Mouse (Mus musculus): ENCODE measurements around the gene Pknox1. TPM values are rescaled to one million over a fixed set of nuclear protein-coding genes. Genes with fewer than 3 reads are reported as not detected.
"Not testable (repeated sequence)": the region's sequence is repeated elsewhere in the genome, so short reads cannot be mapped to it uniquely, and the experiment has no call there.

Pknox1 gene
- polyA plus RNA-seq, 1 experiment from 2014 or later, result 37.9 TPM

DNA sequence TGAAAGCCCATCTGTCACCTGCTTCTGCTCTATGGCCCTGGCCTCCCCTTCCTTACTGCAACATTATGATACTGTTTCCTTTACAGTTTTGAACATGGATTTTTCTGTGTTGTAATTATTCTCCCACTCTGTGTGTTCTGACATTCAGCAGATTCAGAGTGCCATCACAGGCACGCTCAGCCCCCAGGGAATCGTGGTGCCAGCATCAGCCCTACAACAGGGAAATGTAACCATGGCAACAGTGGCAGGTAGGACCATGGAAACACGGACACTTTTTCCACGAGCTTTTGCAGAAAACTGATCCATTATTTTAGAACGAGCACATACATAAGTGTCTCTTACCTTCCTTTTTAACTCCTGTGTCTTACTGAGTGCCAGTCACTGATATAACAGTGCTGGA, 30.5 kb downstream of the Pknox1 start:
- DNase-seq (ENCODE audit: low spot score) (no peak), ATAC-seq (ENCODE audit: insufficient number of reproducible peaks, low FRiP score, low TSS enrichment, low read depth) (no peak)
- Histone ChIP-seq H3K4me2 (ENCODE audit: low read depth, severe bottlenecking) (no peak overlapping the region), H3K4me3 (ENCODE audit: low read depth, low read length) (no peak overlapping the region), H3K9ac (ENCODE audit: low read length) (no peak overlapping the region), H3K27ac (replicated peaks; ENCODE audit: low read depth, low read length) (no peak overlapping the region), H3K4me1 (ENCODE audit: control insufficient read depth, insufficient read depth, low read length) (no peaks in the 10 kb centered on the region), H3K27me3 (ENCODE audit: control insufficient read depth, insufficient read depth, low read length) (no peaks in the 10 kb centered on the region), H3K36me3 (ENCODE audit: control insufficient read depth, insufficient read depth, low read length) (peaks cover 8% of the 10 kb centered on the region; the same call in 1 of the 2 replicates), H3K9me3 (ENCODE audit: control insufficient read depth, low read length) (no peaks in the 10 kb centered on the region)
- 85% methylated on average over 5 of the region's 5 CpGs for WGBS

DNA sequence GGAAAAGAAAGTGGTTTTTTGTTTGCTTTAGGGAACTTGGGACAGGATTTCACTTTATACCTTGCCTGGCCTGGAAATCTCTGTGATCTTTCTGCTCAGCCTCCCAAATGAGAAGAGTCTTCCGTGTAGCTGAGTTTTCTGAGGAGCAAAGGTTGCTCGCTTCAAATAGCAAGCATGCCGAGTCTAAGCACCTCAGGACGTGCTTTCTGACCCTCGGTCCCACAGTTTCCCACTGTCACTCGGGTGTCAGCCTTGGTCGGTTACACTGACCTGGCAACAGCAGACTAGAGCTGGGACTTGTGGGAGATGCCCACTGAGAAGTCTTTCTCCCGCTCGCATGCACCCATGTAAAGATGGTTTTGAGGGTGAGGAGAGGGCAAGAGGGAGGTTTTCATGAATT, 33.4 kb downstream of the Pknox1 start:
- DNase-seq (ENCODE audit: low spot score) (no peak), ATAC-seq (ENCODE audit: insufficient number of reproducible peaks, low FRiP score, low TSS enrichment, low read depth) (no peak)
- WGBS, result 91% methylated on average over 9 of the region's 9 CpGs
- Histone ChIP-seq H3K9me3 (ENCODE audit: control insufficient read depth, low read length) (no peaks in the 10 kb centered on the region), H3K27ac (replicated peaks; ENCODE audit: low read depth, low read length) (no peak overlapping the region), H3K9ac (ENCODE audit: low read length) (no peak overlapping the region), H3K4me3 (ENCODE audit: low read depth, low read length) (no peak overlapping the region), H3K4me1 (ENCODE audit: control insufficient read depth, insufficient read depth, low read length) (no peaks in the 10 kb centered on the region), H3K36me3 (ENCODE audit: control insufficient read depth, insufficient read depth, low read length) (0 out of 2 replicates have a peak, but pooled peaks cover 2% of the 10 kb centered on the region), H3K4me2 (ENCODE audit: low read depth, severe bottlenecking) (no peak overlapping the region), H3K27me3 (ENCODE audit: control insufficient read depth, insufficient read depth, low read length) (no peaks in the 10 kb centered on the region)

DNA sequence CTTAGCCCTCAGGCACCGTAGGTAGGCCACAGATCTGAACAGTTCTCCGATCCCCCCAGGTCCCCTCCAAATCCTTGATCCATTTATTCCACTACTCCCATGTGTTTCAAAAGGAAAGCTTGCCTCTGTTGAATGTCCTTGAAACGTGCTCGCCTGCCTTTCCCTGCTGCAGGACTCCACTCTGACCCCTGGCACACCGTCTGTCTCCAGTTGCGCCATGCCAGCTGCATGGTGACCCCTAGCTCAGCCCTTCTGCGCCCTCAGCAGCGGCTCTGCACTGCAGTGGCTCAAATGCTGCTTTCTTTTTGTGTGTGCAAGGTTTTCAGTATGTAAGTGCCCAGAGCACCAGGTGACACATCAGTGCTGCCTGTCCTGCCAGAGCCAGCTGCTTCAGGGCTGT, 34.1 kb downstream of the Pknox1 start:
- Histone ChIP-seq H3K27me3 (ENCODE audit: control insufficient read depth, insufficient read depth, low read length) (no peaks in the 10 kb centered on the region), H3K27ac (replicated peaks; ENCODE audit: low read depth, low read length) (no peak overlapping the region), H3K9ac (ENCODE audit: low read length) (no peak overlapping the region), H3K4me2 (ENCODE audit: low read depth, severe bottlenecking) (no peak overlapping the region), H3K4me1 (ENCODE audit: control insufficient read depth, insufficient read depth, low read length) (no peaks in the 10 kb centered on the region), H3K36me3 (ENCODE audit: control insufficient read depth, insufficient read depth, low read length) (0 out of 2 replicates have a peak, but pooled peaks cover 2% of the 10 kb centered on the region), H3K9me3 (ENCODE audit: control insufficient read depth, low read length) (no peaks in the 10 kb centered on the region), H3K4me3 (ENCODE audit: low read depth, low read length) (no peak overlapping the region)
- DNase-seq (ENCODE audit: low spot score) (no peak), ATAC-seq (ENCODE audit: insufficient number of reproducible peaks, low FRiP score, low TSS enrichment, low read depth) (no peak)
- WGBS, result 90% methylated on average over 8 of the region's 8 CpGs

DNA sequence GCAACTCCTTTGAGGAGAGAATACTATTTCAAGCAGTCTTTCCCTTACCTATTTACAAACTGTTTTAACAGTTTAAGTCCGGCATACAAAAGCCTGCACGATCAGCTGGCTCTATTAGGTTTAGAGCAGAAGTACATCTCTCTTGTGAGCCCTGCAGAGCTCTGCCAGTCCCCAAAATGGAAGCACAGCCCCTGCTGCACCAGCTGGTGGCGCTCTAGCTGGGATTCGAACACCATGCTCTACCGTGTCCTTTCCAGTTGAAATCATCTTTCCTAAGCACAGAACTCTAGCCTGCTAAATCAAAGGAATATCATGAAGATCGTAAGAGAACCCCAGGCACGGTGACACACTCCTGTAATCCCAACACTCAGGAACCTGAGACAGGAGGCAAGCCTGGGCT, 41.9 kb downstream of the Pknox1 start:
- no peak overlapping the region for H3K4me2 ChIP-seq (ENCODE audit: low read depth, severe bottlenecking)
- no peaks in the 10 kb centered on the region for H3K27me3 ChIP-seq (ENCODE audit: control insufficient read depth, insufficient read depth, low read length)
- no peak overlapping the region for H3K27ac ChIP-seq (replicated peaks; ENCODE audit: low read depth, low read length)
- no peak for ATAC-seq (ENCODE audit: insufficient number of reproducible peaks, low FRiP score, low TSS enrichment, low read depth)
- no peak for DNase-seq (ENCODE audit: low spot score)
- no peaks in the 10 kb centered on the region; the same call in 1 of the 2 replicates for H3K36me3 ChIP-seq (ENCODE audit: control insufficient read depth, insufficient read depth, low read length)
- 81% methylated on average over 7 of the region's 7 CpGs for WGBS
- H3K9ac ChIP-seq (ENCODE audit: low read length), result no peak overlapping the region
- H3K4me1 ChIP-seq (ENCODE audit: control insufficient read depth, insufficient read depth, low read length), result no peaks in the 10 kb centered on the region
- H3K4me3 ChIP-seq (ENCODE audit: low read depth, low read length), result no peak overlapping the region
- no peaks in the 10 kb centered on the region for H3K9me3 ChIP-seq (ENCODE audit: control insufficient read depth, low read length)

DNA sequence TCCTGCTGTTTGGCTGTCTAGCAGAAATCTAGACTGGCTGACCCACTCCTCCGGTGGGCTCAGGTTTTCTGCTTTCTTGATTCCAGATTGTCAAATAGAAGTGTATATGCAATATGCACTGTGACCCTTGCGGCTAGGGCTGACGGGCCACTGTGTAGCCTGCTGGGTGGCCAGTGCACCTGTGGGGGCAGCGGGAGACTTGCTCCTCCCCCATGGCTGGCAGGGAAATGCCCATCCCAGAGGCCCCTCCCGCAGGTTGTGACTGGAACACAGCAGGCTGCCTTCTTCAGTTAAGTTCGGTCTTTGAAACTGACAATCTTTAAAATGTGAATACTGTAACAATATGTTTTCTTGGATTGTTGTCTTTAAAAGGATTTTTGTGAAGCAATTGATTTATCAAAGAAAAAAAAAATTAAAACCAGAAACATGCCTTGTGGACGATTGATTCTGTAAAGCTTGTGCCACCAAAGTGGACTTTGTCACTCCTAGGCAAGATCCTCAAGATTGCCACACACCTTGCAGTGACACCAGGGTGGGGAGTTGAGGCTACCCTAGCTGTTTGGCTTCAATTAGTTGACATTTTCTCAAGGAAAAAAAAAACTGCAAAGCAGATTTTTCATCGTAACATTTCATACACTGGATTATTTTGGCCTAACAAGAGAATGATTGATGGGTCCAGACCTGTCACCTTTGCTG, 42.9 kb downstream of the Pknox1 start:
- Histone ChIP-seq H3K9ac (ENCODE audit: low read length) (no peak overlapping the region), H3K9me3 (ENCODE audit: control insufficient read depth, low read length) (no peaks in the 10 kb centered on the region), H3K36me3 (ENCODE audit: control insufficient read depth, insufficient read depth, low read length) (no peaks in the 10 kb centered on the region; the same call in 1 of the 2 replicates), H3K4me3 (ENCODE audit: low read depth, low read length) (no peak overlapping the region), H3K4me1 (ENCODE audit: control insufficient read depth, insufficient read depth, low read length) (no peaks in the 10 kb centered on the region), H3K27me3 (ENCODE audit: control insufficient read depth, insufficient read depth, low read length) (no peaks in the 10 kb centered on the region), H3K27ac (replicated peaks; ENCODE audit: low read depth, low read length) (no peak overlapping the region), H3K4me2 (ENCODE audit: low read depth, severe bottlenecking) (no peak overlapping the region)
- WGBS, result 85% methylated on average over 8 of the region's 8 CpGs
- no peak for DNase-seq (ENCODE audit: low spot score)
- no peak for ATAC-seq (ENCODE audit: insufficient number of reproducible peaks, low FRiP score, low TSS enrichment, low read depth)

DNA sequence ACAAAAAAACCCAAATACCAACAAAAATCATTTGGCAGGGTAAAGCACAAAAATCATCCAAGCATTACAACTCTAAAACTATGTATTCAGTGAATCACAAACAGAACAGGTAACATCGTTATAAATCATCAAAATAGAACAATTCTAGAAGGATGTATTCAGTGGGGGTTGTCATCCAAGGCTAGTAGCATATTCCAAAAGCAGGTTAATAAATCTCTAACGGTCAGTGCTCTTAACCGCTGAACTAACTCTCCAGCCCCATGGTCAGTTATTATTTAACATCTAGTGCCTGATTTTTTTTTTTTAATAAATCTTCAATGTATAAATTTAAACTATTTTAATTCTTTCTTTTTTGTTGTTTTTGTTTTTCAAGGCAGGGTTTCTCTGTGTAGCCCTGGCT, 44.6 kb downstream of the Pknox1 start:
- ATAC-seq (ENCODE audit: insufficient number of reproducible peaks, low FRiP score, low TSS enrichment, low read depth); H3K9ac ChIP-seq (ENCODE audit: low read length); H3K4me1 ChIP-seq (ENCODE audit: control insufficient read depth, insufficient read depth, low read length); H3K9me3 ChIP-seq (ENCODE audit: control insufficient read depth, low read length); DNase-seq (ENCODE audit: low spot score); H3K4me2 ChIP-seq (ENCODE audit: low read depth, severe bottlenecking); H3K27ac ChIP-seq (replicated peaks; ENCODE audit: low read depth, low read length); H3K36me3 ChIP-seq (ENCODE audit: control insufficient read depth, insufficient read depth, low read length); H3K27me3 ChIP-seq (ENCODE audit: control insufficient read depth, insufficient read depth, low read length); H3K4me3 ChIP-seq (ENCODE audit: low read depth, low read length): not testable (repeated sequence)
- 89% methylated on average over 3 of the region's 3 CpGs for WGBS

DNA sequence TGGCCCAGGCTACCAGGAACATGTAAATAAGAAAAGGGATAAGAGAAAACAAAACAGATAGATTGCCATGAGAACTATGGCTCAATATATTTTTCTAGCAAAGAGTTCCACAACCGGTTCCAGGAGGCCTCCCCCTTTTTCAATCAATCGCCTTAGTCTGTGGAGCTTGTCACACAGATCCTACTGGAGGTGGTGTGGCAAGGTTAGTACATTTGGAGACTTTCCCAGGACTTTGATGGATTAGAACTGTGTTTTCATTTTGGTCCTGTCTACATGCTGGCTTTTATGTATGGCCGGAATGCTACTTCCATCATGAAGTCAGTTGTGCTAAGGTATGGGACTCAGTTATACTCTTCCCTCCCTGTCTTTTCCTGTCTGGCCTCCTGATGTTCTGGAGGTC, 45.4 kb downstream of the Pknox1 start:
- H3K4me2 ChIP-seq (ENCODE audit: low read depth, severe bottlenecking), result no peak overlapping the region
- H3K27ac ChIP-seq (replicated peaks; ENCODE audit: low read depth, low read length), result no peak overlapping the region
- H3K36me3 ChIP-seq (ENCODE audit: control insufficient read depth, insufficient read depth, low read length), result no peaks in the 10 kb centered on the region; the same call in 1 of the 2 replicates
- ATAC-seq (ENCODE audit: insufficient number of reproducible peaks, low FRiP score, low TSS enrichment, low read depth) (no peak), DNase-seq (ENCODE audit: low spot score) (no peak)
- H3K4me3 ChIP-seq (ENCODE audit: low read depth, low read length), result no peak overlapping the region
- 90% methylated on average over 3 of the region's 3 CpGs for WGBS
- H3K9me3 ChIP-seq (ENCODE audit: control insufficient read depth, low read length), result no peaks in the 10 kb centered on the region
- H3K9ac ChIP-seq (ENCODE audit: low read length), result no peak overlapping the region
- no peaks in the 10 kb centered on the region for H3K4me1 ChIP-seq (ENCODE audit: control insufficient read depth, insufficient read depth, low read length)
- H3K27me3 ChIP-seq (ENCODE audit: control insufficient read depth, insufficient read depth, low read length), result no peaks in the 10 kb centered on the region

DNA sequence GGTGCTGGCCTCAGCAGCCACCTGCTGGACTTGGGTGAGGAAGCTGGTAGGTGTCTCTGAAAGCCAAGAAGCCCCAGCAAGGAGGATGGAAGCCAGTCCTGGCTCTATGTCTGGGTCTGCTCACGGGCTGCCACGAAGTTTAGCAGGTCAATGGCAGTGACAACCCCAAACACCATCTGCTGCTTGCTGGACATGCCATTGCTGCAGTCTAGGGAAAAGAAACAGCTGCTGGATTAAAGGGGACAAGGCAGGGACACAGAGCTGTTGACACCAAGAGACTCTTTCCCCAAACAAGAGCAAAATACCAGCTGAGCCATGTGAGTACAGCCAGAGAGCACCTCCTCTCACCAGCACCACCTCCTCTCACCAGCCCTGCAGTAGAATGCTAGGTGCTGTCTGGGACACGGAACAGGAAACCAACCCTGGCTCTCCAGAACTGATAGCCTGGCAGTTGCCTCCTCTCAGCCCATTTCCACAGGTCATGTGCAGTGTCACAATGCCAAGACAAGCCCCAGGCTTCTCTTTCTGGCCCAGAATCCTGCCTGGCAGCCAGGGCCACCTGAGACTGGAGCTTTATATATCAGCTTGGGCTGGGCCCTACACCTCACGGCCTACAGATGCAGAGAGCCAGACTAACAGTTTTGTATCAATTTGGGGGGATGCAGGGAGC, 48.7 kb downstream of the Pknox1 start:
- Histone ChIP-seq H3K27ac (replicated peaks; ENCODE audit: low read depth, low read length) (no peak overlapping the region), H3K4me2 (ENCODE audit: low read depth, severe bottlenecking) (no peak overlapping the region), H3K9me3 (ENCODE audit: control insufficient read depth, low read length) (no peaks in the 10 kb centered on the region), H3K4me1 (ENCODE audit: control insufficient read depth, insufficient read depth, low read length) (no peaks in the 10 kb centered on the region), H3K36me3 (ENCODE audit: control insufficient read depth, insufficient read depth, low read length) (no peaks in the 10 kb centered on the region), H3K27me3 (ENCODE audit: control insufficient read depth, insufficient read depth, low read length) (no peaks in the 10 kb centered on the region), H3K9ac (ENCODE audit: low read length) (no peak overlapping the region), H3K4me3 (ENCODE audit: low read depth, low read length) (no peak overlapping the region)
- 79% methylated on average over 4 of the region's 4 CpGs for WGBS
- no peak for DNase-seq (ENCODE audit: low spot score)
- no peak for ATAC-seq (ENCODE audit: insufficient number of reproducible peaks, low FRiP score, low TSS enrichment, low read depth)

Data from limb, embryonic 11.5 days (tissue).